Mouse (Mus musculus) left cerebral cortex, postnatal 36 days (tissue): ENCODE results near the gene Scube1. TPM values are rescaled to one million over a fixed set of nuclear protein-coding genes. Genes with fewer than 3 reads are reported as not detected.

ENCODE experiments used
- DNase-seq, 2 experiments: peaks; one replicate each; pipeline ENCODE4 v3.0.0; 2021 to 2022; ENCODE audit warnings: low spot score in 2 of 2, mixed read lengths in 1 of 2
- intact Hi-C: fragments of 180-260 bp; cut with DNase I; formaldehyde crosslinking; loops from one replicate; pipeline ENCODE4 v1.15.1; 2025
- total RNA-seq, 2 experiments: library from RNA; stranded (reverse); gene quantifications; 2 replicates each; pipeline ENCODE4 v1.2.3; 2021

The Scube1 gene
- total RNA-seq, 2 experiments from 2014 or later: 68.5 to 71.1 TPM

- DNase-seq: no peak
- intact Hi-C loops: no loop called here
Measured at GRCm38 (mm10) chr15:83712798-83713197, 12.0 kb downstream of the Scube1 start.

DNA sequence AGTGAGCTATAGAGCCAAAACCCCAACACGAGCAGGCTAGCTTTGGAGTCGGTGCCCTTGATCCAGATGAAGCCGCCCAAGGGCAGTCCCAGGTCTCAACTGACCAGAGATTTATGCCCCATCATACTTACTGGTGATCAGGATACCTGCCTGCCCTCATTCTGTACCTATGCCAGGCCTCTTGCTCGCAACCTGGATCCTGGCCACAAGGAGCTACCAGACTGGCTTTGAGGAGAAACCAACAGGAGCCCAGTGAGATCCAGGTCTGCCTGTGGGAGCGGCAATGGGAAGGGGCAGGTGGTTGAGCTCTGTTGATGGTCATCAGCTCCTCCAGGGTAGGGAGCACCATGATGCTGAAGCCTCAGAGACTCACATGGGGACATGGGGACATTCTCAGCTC is 12.5 kb downstream of the Scube1 start:
- intact Hi-C loops: no loop called here

GRCm38 (mm10) chr15:83709889-83710774 is 14.7 kb downstream of the Scube1 start:
- DNase-seq: no peak
- intact Hi-C loops: no loop called here

More for the DNA sequence above, 12.5 kb downstream of the Scube1 start:
- no peak for DNase-seq

DNA sequence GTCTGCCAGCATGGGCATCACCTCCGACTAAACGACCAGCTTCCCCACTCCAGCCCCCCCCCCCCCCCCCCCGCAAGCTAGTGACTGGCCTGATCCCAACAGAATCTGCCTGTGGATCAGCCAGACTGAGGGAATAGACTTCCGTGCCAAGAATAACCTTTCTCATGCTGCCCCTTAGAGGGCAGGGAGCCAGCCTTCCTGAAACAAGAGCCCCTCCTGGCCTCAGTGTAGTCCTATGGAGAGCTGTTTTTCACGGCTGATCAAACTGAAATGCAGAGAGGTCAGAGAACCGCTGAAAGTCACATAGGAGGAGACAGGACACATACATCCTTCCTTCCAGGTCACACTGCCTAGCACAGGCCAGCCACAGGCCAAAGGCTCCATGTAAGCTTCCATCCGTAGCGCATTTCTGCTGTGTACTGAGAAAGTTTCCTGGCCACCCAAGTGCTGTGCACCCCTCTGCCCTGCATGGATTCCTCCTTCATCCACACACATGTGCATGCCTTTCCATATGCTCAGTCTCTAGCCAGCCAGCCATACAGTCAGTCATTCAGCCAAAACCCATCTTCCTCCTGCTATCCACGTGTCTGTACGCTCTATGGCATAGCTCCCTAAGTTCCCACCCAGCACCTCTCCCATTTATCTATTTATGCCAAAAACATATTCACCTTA is 18.2 kb downstream of the Scube1 start:
- intact Hi-C loops: no loop called here
- DNase-seq: no peak

- intact Hi-C loops: no loop called here
- DNase-seq: no peak
Measured at GRCm38 (mm10) chr15:83700593-83700923, 24.3 kb downstream of the Scube1 start.

DNA sequence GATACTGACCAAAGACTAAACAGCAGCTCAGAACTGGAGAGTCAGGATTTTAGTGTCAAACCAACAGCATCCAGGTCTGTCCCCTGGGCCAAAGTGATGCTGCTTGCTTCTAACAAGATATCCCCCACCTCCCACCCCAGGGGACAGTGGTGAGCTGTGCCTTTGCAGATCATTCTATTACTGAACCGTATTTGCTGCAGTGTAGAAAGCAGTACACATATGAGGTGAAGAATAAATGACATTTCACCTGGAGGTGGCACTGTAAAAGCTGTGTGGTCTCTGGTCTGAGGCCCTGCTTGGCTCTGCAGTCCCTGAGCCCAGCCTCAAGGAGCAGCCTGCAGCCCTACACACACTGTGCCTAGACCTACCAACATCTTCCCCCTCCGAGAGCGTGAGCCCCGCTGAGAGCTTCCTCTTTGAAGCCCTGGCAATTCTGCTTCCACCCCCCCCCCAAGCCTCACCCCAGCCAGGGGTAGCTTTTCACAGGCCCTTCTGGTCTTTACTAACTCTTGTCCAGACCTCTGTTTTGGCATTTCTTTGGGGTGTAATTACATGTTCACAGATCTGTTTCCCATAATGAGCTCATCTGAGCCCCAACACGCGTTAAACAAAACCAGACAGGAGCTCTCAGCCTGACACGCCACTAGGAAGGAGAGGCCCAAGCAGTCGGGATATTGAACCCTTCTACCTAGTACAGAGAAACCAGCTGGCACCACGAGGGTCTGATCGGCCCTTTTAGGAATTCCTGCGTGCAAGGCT is 24.8 kb downstream of the Scube1 start:
- intact Hi-C loops: no loop called here
- no peak for DNase-seq

DNA sequence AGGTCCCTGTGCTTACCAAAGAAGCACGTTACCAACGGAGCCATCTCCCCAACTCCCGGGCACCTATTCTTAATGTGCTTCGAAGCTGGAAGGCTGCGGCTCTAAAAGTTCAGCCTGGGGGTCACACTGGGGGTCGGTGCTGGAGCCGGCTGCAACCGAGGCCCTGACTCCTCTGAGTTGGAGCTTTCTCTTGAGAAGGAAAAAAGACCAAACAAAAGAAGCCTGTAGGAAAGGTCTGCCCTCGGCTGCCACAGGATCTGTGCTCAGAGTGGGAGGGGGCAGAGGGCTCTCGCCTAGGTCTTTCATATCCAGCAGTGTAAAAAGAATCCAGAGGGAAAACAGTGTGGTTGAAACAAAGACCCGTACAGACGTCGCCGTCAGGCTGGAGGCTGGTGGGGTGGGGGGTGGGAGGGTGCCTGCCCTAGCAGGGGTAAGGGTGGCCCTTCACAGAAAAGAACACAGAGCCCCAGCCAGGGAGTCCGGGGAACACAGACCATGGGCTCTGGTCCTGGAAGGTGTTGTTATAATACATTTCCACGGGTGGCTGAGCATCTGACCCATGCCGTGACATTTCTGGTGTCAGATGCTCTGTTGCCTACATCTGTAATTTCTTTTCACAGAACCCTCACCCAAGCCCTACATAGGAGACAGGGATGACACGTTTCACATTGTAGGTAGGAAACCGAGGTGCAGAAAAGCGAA is 25.5 kb downstream of the Scube1 start:
- no peak for DNase-seq
- intact Hi-C loops: no loop called here

DNA sequence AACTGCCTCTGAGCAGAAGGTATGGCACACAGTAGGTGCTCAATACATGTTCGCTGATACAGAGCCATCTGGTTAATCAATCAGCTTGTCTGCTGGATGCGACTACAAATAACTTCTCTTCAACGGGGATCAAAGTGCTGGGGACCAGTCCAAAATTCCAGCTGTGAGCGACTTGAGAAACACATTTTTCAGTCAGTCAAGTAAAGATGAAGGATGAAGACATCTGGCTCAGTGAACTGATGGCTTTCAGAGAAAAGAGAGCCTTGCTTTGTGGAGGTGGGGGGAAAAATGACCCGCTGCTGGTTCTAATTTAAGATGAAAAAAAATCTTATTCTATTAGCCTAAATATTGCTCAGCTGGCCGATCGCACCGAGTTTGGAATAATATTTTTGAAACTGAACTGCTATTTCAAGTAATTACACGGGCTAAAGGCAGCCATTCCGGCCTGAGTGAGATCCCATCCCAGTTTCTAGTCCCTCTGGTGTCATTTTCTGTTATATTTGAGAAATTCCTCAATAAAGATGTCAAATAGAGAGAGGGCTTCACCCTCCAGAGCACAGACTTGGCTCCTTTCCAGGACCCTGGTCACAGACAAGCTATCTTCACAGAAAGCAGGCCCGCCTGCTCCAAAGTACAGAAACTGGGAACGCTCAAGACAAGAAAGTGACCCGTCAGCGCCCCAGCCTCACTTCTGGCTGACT is 28.0 kb downstream of the Scube1 start:
- intact Hi-C loops: no loop called here
- DNase-seq: no peak

- intact Hi-C loops: no loop called here
Measured at GRCm38 (mm10) chr15:83695159-83695558, 29.7 kb downstream of the Scube1 start.

GRCm38 (mm10) chr15:83691901-83692361 is 32.9 kb downstream of the Scube1 start:
- DNase-seq: no peak
- intact Hi-C loops: no loop called here

More at GRCm38 (mm10) chr15:83695159-83695558, 29.7 kb downstream of the Scube1 start:
- no peak for DNase-seq

DNA sequence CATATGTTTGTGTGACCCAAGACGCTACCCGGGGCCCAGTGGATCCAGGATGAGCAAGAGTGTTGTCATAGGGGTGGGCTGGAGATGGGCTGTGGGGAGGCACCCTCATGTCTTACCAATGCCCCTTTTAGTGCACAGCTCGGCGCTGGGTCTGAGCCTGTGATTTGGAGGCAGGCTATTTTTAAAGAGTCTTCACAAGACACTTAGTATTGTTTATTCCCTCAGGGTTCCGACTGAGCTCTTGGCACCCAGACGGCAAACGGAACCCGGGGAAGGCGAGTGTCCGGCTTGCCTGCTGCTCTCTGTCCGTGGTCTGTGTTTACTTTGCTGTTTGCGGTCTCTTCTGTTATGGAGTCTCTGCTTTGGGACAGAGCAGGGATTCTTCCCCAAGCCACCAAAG is 34.9 kb downstream of the Scube1 start:
- intact Hi-C loops: no loop called here
- no peak for DNase-seq

- no peak for DNase-seq
- intact Hi-C loops: no loop called here
Measured at GRCm38 (mm10) chr15:83686601-83687000, 38.2 kb downstream of the Scube1 start.

- DNase-seq: no peak
- intact Hi-C loops: no loop called here
Measured at GRCm38 (mm10) chr15:83685950-83686349, 38.9 kb downstream of the Scube1 start.

GRCm38 (mm10) chr15:83683051-83683561 is 41.7 kb downstream of the Scube1 start:
- DNase-seq: no peak
- intact Hi-C loops: no loop called here

- no peak for DNase-seq
- intact Hi-C loops: no loop called here
Measured at GRCm38 (mm10) chr15:83680300-83680699, 44.5 kb downstream of the Scube1 start.

GRCm38 (mm10) chr15:83679729-83680128 is 45.1 kb downstream of the Scube1 start:
- no peak for DNase-seq
- intact Hi-C loops: no loop called here

GRCm38 (mm10) chr15:83678606-83679005 is 46.2 kb downstream of the Scube1 start:
- intact Hi-C loops: no loop called here
- DNase-seq: no peak

DNA sequence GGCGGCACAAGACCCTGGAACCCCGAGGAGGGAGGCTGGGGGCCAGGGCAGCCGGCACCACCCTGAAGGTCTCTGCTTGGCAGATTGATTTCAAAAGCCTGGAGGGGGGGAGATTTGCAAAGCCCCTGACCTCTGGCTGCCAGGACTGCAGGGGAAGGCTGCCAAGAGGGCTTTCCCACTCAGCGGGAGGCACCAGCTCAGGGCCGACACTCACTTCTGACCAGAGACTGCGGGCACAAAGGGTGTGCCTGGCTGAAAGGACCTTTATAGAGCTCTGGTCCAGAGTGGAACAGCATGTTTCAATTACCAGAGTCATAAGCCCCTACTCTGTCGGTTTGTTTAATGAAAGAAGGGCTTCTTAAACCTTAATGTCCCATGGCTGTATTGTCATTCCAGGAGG is 46.7 kb downstream of the Scube1 start:
- intact Hi-C loops: no loop called here
- no peak for DNase-seq

- intact Hi-C loops: no loop called here
- no peak for DNase-seq
Measured at GRCm38 (mm10) chr15:83677098-83677497, 47.7 kb downstream of the Scube1 start.
